Comparison of ENCODE assay signal across 8 mouse cellular contexts in the genomic region with DNA sequence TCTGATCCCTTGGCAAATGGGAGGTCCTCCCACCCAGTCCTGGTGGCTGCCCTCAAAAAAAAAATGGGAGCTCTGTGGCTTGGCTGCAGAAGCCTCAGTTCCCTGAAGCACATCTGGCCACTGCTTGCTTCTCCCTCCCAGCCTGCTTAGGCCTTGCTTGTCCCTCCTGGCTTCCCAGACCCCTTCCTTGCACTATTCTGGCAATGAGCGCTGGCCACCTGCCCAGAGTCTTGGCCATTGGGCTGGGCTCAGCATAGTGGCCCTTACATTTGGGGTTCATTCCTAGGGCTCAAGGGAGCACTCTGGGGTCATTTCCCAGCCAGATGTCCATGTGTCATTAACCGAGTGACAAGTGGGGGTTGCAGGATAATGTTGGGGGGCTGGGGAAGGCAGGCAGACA.
DNase-seq lines count a peak whose midpoint lies in the region; ATAC-seq lines count a peak whose summit lies in the region.

No protein-coding gene starts in this region.

- H3K9me3 ChIP-seq in embryonic facial prominence, embryonic 13.5 days: no peaks in the 10 kb centered on the region
- H3K9me3 ChIP-seq in embryonic facial prominence, embryonic 10.5 days: no peaks in the 10 kb centered on the region

- no peak overlapping the region for H3K27ac ChIP-seq in embryonic facial prominence, embryonic 13.5 days
- no peak overlapping the region for H3K27ac ChIP-seq in embryonic facial prominence, embryonic 10.5 days (replicated peaks)

- no peaks in the 10 kb centered on the region; the same call in 1 of the 2 replicates for H3K27me3 ChIP-seq in embryonic facial prominence, embryonic 13.5 days
- H3K27me3 ChIP-seq in embryonic facial prominence, embryonic 10.5 days (replicated peaks; ENCODE audit: low read depth, poor library complexity, severe bottlenecking): peaks cover 21% of the 10 kb centered on the region

- 80% methylated on average over 2 of the region's 2 CpGs for WGBS in embryonic facial prominence, embryonic 13.5 days
- WGBS in embryonic facial prominence, embryonic 10.5 days: 87% methylated on average over 2 of the region's 2 CpGs

- peaks cover 29% of the 10 kb centered on the region for H3K4me1 ChIP-seq in embryonic facial prominence, embryonic 13.5 days
- peaks cover 30% of the 10 kb centered on the region for H3K4me1 ChIP-seq in embryonic facial prominence, embryonic 10.5 days

- H3K36me3 ChIP-seq in embryonic facial prominence, embryonic 13.5 days: no peaks in the 10 kb centered on the region
- no peaks in the 10 kb centered on the region for H3K36me3 ChIP-seq in embryonic facial prominence, embryonic 10.5 days (replicated peaks)

- H3K9ac ChIP-seq in embryonic facial prominence, embryonic 13.5 days: no peak overlapping the region

- DNase-seq in embryonic facial prominence, embryonic 10.5 days (ENCODE audit: low spot score): no peak
- DNase-seq in ovary, postnatal 10 days (ENCODE audit: low spot score): peak; percentile 27
- no peak for DNase-seq in ovary, adult 18-20 months (ENCODE audit: low spot score)
- peak; percentile 28 to 30 for DNase-seq in kidney, postnatal 4 days
- peak; percentile 58 for DNase-seq in right cerebral cortex, postnatal 14 days
- no peak for DNase-seq in c-Kit-positive CD71-positive TER-119-positive erythroid progenitor cells, embryonic 14.5 days (ENCODE audit: low spot score)

- no peak overlapping the region for H3K4me3 ChIP-seq in embryonic facial prominence, embryonic 13.5 days
- H3K4me3 ChIP-seq in embryonic facial prominence, embryonic 10.5 days: no peak overlapping the region

- ATAC-seq in embryonic facial prominence, embryonic 13.5 days (ENCODE audit: insufficient number of reproducible peaks, insufficient read depth, low FRiP score, low TSS enrichment, low read depth): peak; percentile 17; the same call in 1 of the 2 replicates
- ATAC-seq in erythroid progenitor cell, adult 5-6 weeks (replicated peaks; ENCODE audit: low FRiP score, poor library complexity, severe bottlenecking): no peak

- no peak overlapping the region for H3K4me2 ChIP-seq in embryonic facial prominence, embryonic 13.5 days

Comparison
In these comparisons a context has a peak if more than half of its experiments do, and no peak if none do; other contexts are left out.
1. DNase-seq: peak in ovary, postnatal 10 days (single experiment), kidney, postnatal 4 days (2 of 2) and right cerebral cortex, postnatal 14 days (single experiment); none in embryonic facial prominence, embryonic 10.5 days (single experiment), ovary, adult 18-20 months (single experiment) and c-Kit-positive CD71-positive TER-119-positive erythroid progenitor cells, embryonic 14.5 days (single experiment).